In genomic region chr3:95228894-95229780, GRCm38 (mm10) we compare ENCODE assay signal across 8 mouse cellular contexts. TPM values are rescaled to one million over a fixed set of nuclear protein-coding genes. Genes with fewer than 3 reads are reported as not detected.
A peak's percentile ranks its signal among the peaks of the same experiment; 100 is the strongest.
DNase-seq lines count a peak whose midpoint lies in the region; ATAC-seq and TF ChIP-seq lines count a peak whose summit lies in the region.

No protein-coding gene starts in this region.

- DNase-seq in gastrocnemius, postnatal 14 days, result peak; percentile 31
- DNase-seq in gastrocnemius, postnatal 36 days, result no peak
- DNase-seq in cerebellum, adult 18-20 months, result peak; percentile 39 to 53
- DNase-seq in frontal cortex, postnatal 14 days (ENCODE audit: low spot score in 2 of 2), result peak; percentile 63 to 68
- DNase-seq in kidney, adult 2 months, result peak; percentile 65
- peak; percentile 69 for DNase-seq in limb, embryonic 14.5 days (ENCODE audit: low spot score)

- TF ChIP-seq CTCF in kidney, adult 2 months (conservative IDR thresholded peaks at IDR 0.05; ENCODE audit: insufficient read depth, insufficient read length, low read depth, low read length), result no peak
- TF ChIP-seq CTCF in testis, adult 2 months (IDR thresholded peaks at IDR 0.05; ENCODE audit: control insufficient read depth, insufficient read depth, insufficient replicate concordance, low read depth, low read length), result no peak

- H3K4me3 ChIP-seq in kidney, adult 2 months (ENCODE audit: insufficient read depth, low read depth, low read length), result peak overlapping the region; percentile 89
- H3K4me3 ChIP-seq in limb, embryonic 14.5 days (replicated peaks; ENCODE audit: low read length), result peak overlapping the region; percentile 75
- peak overlapping the region; percentile 94 for H3K4me3 ChIP-seq in myocyte
- H3K4me3 ChIP-seq in testis, adult 2 months (ENCODE audit: control insufficient read depth, low read depth, low read length), result peak overlapping the region; percentile 94

- peak overlapping the region; percentile 87 for H3K27ac ChIP-seq in kidney, adult 2 months (ENCODE audit: insufficient read depth, low read depth, low read length)
- peak overlapping the region; percentile 86 for H3K27ac ChIP-seq in limb, embryonic 14.5 days (replicated peaks; ENCODE audit: low read depth, low read length)
- peak overlapping the region; percentile 65 for H3K27ac ChIP-seq in testis, adult 2 months (ENCODE audit: control insufficient read depth, insufficient read depth, low read depth, low read length)

- peak overlapping the region; percentile 73 for H3K4me2 ChIP-seq in limb, embryonic 14.5 days (replicated peaks; ENCODE audit: low read depth, low read length, severe bottlenecking)
- H3K4me2 ChIP-seq in myocyte (ENCODE audit: low read depth), result peak overlapping the region; percentile 95

- no peaks in the 10 kb centered on the region for H3K27me3 ChIP-seq in kidney, adult 2 months (replicated peaks; ENCODE audit: control insufficient read depth, insufficient read depth, low read length)
- no peaks in the 10 kb centered on the region for H3K27me3 ChIP-seq in limb, embryonic 14.5 days (ENCODE audit: control insufficient read depth, insufficient read depth, low read length)
- no peaks in the 10 kb centered on the region for H3K27me3 ChIP-seq in myocyte (ENCODE audit: control insufficient read depth, insufficient read depth, insufficient read length)
- no peaks in the 10 kb centered on the region for H3K27me3 ChIP-seq in testis, adult 2 months (ENCODE audit: control insufficient read depth, insufficient read depth, low read length)

- peak overlapping the region; percentile 84 for H3K9ac ChIP-seq in limb, embryonic 14.5 days (ENCODE audit: low read depth, low read length, severe bottlenecking)

- H3K36me3 ChIP-seq in kidney, adult 2 months (ENCODE audit: control insufficient read depth, insufficient read depth, low read length), result no peaks in the 10 kb centered on the region; the same call in 1 of the 2 replicates
- H3K36me3 ChIP-seq in limb, embryonic 14.5 days (ENCODE audit: control insufficient read depth, insufficient read depth, low read length), result peaks cover 38% of the 10 kb centered on the region
- peaks cover 23% of the 10 kb centered on the region for H3K36me3 ChIP-seq in myocyte (ENCODE audit: control insufficient read depth, insufficient read depth)
- H3K36me3 ChIP-seq in testis, adult 2 months (ENCODE audit: control insufficient read depth, insufficient read depth, low read length), result peaks cover 3% of the 10 kb centered on the region

- H3K9me3 ChIP-seq in limb, embryonic 14.5 days (ENCODE audit: control insufficient read depth, low read length), result no peaks in the 10 kb centered on the region

- WGBS in kidney, adult 2 months, result under 1% methylated on average over 43 of the region's 43 CpGs
- WGBS in limb, embryonic 14.5 days, result under 1% methylated on average over 43 of the region's 43 CpGs

- intact Hi-C loops in gastrocnemius, postnatal 14 days (cut with DNase I; ENCODE audit: low total_unique reads), result no loop called here
- intact Hi-C loops in gastrocnemius, postnatal 36 days (cut with DNase I), result no loop called here

- no peak for TF ChIP-seq POLR2A in kidney, adult 2 months (IDR thresholded peaks at IDR 0.05; ENCODE audit: low read depth, low read length)
- 0 out of 2 replicates have a peak, but pooled peaks have one; percentile 6 for TF ChIP-seq POLR2A in limb, embryonic 14.5 days (IDR thresholded peaks at IDR 0.05; ENCODE audit: borderline replicate concordance, extremely low read depth, insufficient read depth, insufficient read length)
- TF ChIP-seq POLR2A in myocyte (IDR thresholded peaks at IDR 0.05; ENCODE audit: insufficient read length, low read depth), result peak; percentile 10
- TF ChIP-seq POLR2A in testis, adult 2 months (IDR thresholded peaks at IDR 0.05; ENCODE audit: control insufficient read depth, low read depth, low read length), result no peak

- peaks cover 34% of the 10 kb centered on the region for H3K4me1 ChIP-seq in kidney, adult 2 months (ENCODE audit: control insufficient read depth, insufficient read depth, low read length)
- peaks cover 28% of the 10 kb centered on the region for H3K4me1 ChIP-seq in limb, embryonic 14.5 days (ENCODE audit: control insufficient read depth, insufficient read depth, low read length)
- peaks cover 6% of the 10 kb centered on the region for H3K4me1 ChIP-seq in testis, adult 2 months (ENCODE audit: control insufficient read depth, insufficient read depth, low read length)

- peak; percentile 16; the same call in 1 of the 2 replicates for ATAC-seq in limb, embryonic 14.5 days (ENCODE audit: low FRiP score, low read depth)

- H3ac ChIP-seq in myocyte (ENCODE audit: control insufficient read depth, insufficient read length), result peak overlapping the region; percentile 75

- H3K79me2 ChIP-seq in myocyte (ENCODE audit: control insufficient read depth, insufficient read depth), result peaks cover 89% of the 10 kb centered on the region

TF ChIP-seq in myocyte, 11 proteins besides CTCF, POLR2A, EP300 and RAD21:
- TF ChIP-seq MYOG (IDR thresholded peaks at IDR 0.05; ENCODE audit: control insufficient read depth in 1 of 3, insufficient read depth in 1 of 3, insufficient read length in 2 of 3, low read depth in 2 of 3), result peak in 1 of 3 experiments; percentile 22
- no peak for TF ChIP-seq REST (IDR thresholded peaks at IDR 0.05; ENCODE audit: insufficient read depth, insufficient read length)
- no peak for TF ChIP-seq TCF12 (IDR thresholded peaks at IDR 0.05; ENCODE audit: insufficient read depth, poor library complexity, severe bottlenecking)
- peak; percentile 14 for TF ChIP-seq POLR2AphosphoS2 (IDR thresholded peaks at IDR 0.05; ENCODE audit: insufficient read length, low read depth)
- TF ChIP-seq USF1 (IDR thresholded peaks at IDR 0.05; ENCODE audit: low read depth), result no peak
- TF ChIP-seq E2F4 (IDR thresholded peaks at IDR 0.05; ENCODE audit: insufficient read depth), result no peak
- peak in 1 of 3 experiments; percentile 23 for TF ChIP-seq MYOD1 (IDR thresholded peaks at IDR 0.05; ENCODE audit: control insufficient read depth in 1 of 3, insufficient read length in 2 of 3, low read depth in 2 of 3)
- no peak for TF ChIP-seq TCF3 (IDR thresholded peaks at IDR 0.05; ENCODE audit: insufficient read length, low read depth)
- no peak for TF ChIP-seq CEBPB (IDR thresholded peaks at IDR 0.05; ENCODE audit: insufficient read depth, poor library complexity, severe bottlenecking)

RNA-seq across cellular contexts. Expression of gene Cdc42se1, which starts 0.6 kb away (rescaled TPM):
- total RNA-seq in gastrocnemius, postnatal 14 days (2021), result 10 to 100 TPM; 18.8 to 24.5 TPM
- total RNA-seq in gastrocnemius, postnatal 36 days (2021), result 10 to 100 TPM; 14.2 to 18.4 TPM
- 77.5 and 83.7 TPM in 2 replicates for polyA plus RNA-seq in kidney, adult 2 months (2012; rRNA removed)
- polyA plus RNA-seq in limb, embryonic 14.5 days (2012; rRNA removed), result 76.1 and 93.1 TPM in 2 replicates
- polyA plus RNA-seq in limb, embryonic 14.5 days (2014; fragmentation: Nextera tagmentation; extraction: Ambion mirVana), result 119 and 126 TPM in 2 replicates
- polyA plus RNA-seq in myocyte (2012; fragmentation: generic; extraction: Trizol), result 61.5 TPM
- polyA plus RNA-seq in testis, adult 2 months (2012; rRNA removed), result 95.8 and 99.6 TPM in 2 replicates

RNA-seq across cellular contexts. Expression of gene Mllt11, which starts 2.8 kb away (rescaled TPM):
- 10 to 100 TPM; 41.2 to 43.5 TPM for total RNA-seq in gastrocnemius, postnatal 14 days (2021)
- total RNA-seq in gastrocnemius, postnatal 36 days (2021), result 10 to 100 TPM; 48.5 to 63.2 TPM
- polyA plus RNA-seq in kidney, adult 2 months (2012; rRNA removed), result 30.6 and 31.4 TPM in 2 replicates
- polyA plus RNA-seq in limb, embryonic 14.5 days (2012; rRNA removed), result 38.5 and 42.4 TPM in 2 replicates
- 16.7 and 17.4 TPM in 2 replicates for polyA plus RNA-seq in limb, embryonic 14.5 days (2014; fragmentation: Nextera tagmentation; extraction: Ambion mirVana)
- 51.9 TPM for polyA plus RNA-seq in myocyte (2012; fragmentation: generic; extraction: Trizol)
- 744 and 839 TPM in 2 replicates for polyA plus RNA-seq in testis, adult 2 months (2012; rRNA removed)

RNA-seq across cellular contexts. Expression of gene Gabpb2, which starts 11.4 kb away (rescaled TPM):
- total RNA-seq in gastrocnemius, postnatal 14 days (2021), result 1 to 10 TPM; 7.3 to 8.1 TPM
- 1 to 10 TPM; 6.6 to 8.0 TPM for total RNA-seq in gastrocnemius, postnatal 36 days (2021)
- 9.8 and 10.6 TPM in 2 replicates for polyA plus RNA-seq in kidney, adult 2 months (2012; rRNA removed)
- 26.2 and 26.4 TPM in 2 replicates for polyA plus RNA-seq in limb, embryonic 14.5 days (2012; rRNA removed)
- polyA plus RNA-seq in limb, embryonic 14.5 days (2014; fragmentation: Nextera tagmentation; extraction: Ambion mirVana), result 9.7 and 11.5 TPM in 2 replicates
- 3.3 TPM for polyA plus RNA-seq in myocyte (2012; fragmentation: generic; extraction: Trizol)
- 5.2 and 5.6 TPM in 2 replicates for polyA plus RNA-seq in testis, adult 2 months (2012; rRNA removed)

RNA-seq across cellular contexts. Expression of gene Gm128, which starts 12.3 kb away (rescaled TPM):
- total RNA-seq in gastrocnemius, postnatal 14 days (2021), result under 1 TPM in 1 of 2 experiments, not detected in 1; 0.16 TPM
- total RNA-seq in gastrocnemius, postnatal 36 days (2021), result not detected
- polyA plus RNA-seq in kidney, adult 2 months (2012; rRNA removed), result 5.9 TPM in 2 replicates
- 0.87 and 0.89 TPM in 2 replicates for polyA plus RNA-seq in limb, embryonic 14.5 days (2012; rRNA removed)
- 0.50 and 0.63 TPM in 2 replicates for polyA plus RNA-seq in limb, embryonic 14.5 days (2014; fragmentation: Nextera tagmentation; extraction: Ambion mirVana)
- polyA plus RNA-seq in myocyte (2012; fragmentation: generic; extraction: Trizol), result 0.04 TPM
- polyA plus RNA-seq in testis, adult 2 months (2012; rRNA removed), result 603 and 652 TPM in 2 replicates

RNA-seq across cellular contexts. Expression of gene Bnipl, which starts 21.9 kb away (rescaled TPM):
- total RNA-seq in gastrocnemius, postnatal 14 days (2021), result not detected
- not detected for total RNA-seq in gastrocnemius, postnatal 36 days (2021)
- 0.09 and 0.41 TPM in 2 replicates for polyA plus RNA-seq in kidney, adult 2 months (2012; rRNA removed)
- polyA plus RNA-seq in limb, embryonic 14.5 days (2012; rRNA removed), result 6.8 and 12.0 TPM in 2 replicates
- polyA plus RNA-seq in limb, embryonic 14.5 days (2014; fragmentation: Nextera tagmentation; extraction: Ambion mirVana), result 11.7 and 13.3 TPM in 2 replicates
- polyA plus RNA-seq in myocyte (2012; fragmentation: generic; extraction: Trizol), result 0.31 TPM
- polyA plus RNA-seq in testis, adult 2 months (2012; rRNA removed), result 1.9 and 2.0 TPM in 2 replicates

Comparison
In these comparisons a context has a peak if more than half of its experiments do, and no peak if none do; other contexts are left out.
1. DNase-seq: peak in gastrocnemius, postnatal 14 days (single experiment), cerebellum, adult 18-20 months (2 of 2), frontal cortex, postnatal 14 days (2 of 2), kidney, adult 2 months (single experiment) and limb, embryonic 14.5 days (single experiment); none in gastrocnemius, postnatal 36 days (0 of 2).
2. POLR2A ChIP-seq: peak in limb, embryonic 14.5 days (single experiment) and myocyte (single experiment); none in kidney, adult 2 months (single experiment) and testis, adult 2 months (single experiment).
3. RNA of gene Mllt11, which starts 2.8 kb away (polyA plus RNA-seq): 744 to 839 TPM in testis, adult 2 months; 51.9 TPM in myocyte (single experiment), 16.7 to 42.4 TPM in limb, embryonic 14.5 days and 30.6 to 31.4 TPM in kidney, adult 2 months; every median in the first group is over 10 times any median in the second.
4. Peak in every context shown above with its lines, with median percentiles within 50 percentile points of each other: H3K27ac ChIP-seq and H3K4me3 ChIP-seq.